Mouse (Mus musculus) lung, embryonic 16.5 days (tissue): ENCODE results near the gene Mael. TPM values are rescaled to one million over a fixed set of nuclear protein-coding genes. Genes with fewer than 3 reads are reported as not detected.
A peak's percentile ranks its signal among the peaks of the same experiment; 100 is the strongest.

Experiments
- ATAC-seq: fragments of 200-750 bp; cut with Nextera tagmentation; 2 replicates; pipeline ENCODE4 v1.8.0; 2017; ENCODE audit warnings: low read depth, mild to moderate bottlenecking, moderate library complexity
- H3K27ac ChIP-seq: fragments of 300-500 bp; sonication (generic); 2 replicates; pipeline ENCODE4 v1.5.1; 2014; ENCODE audit warnings: mild to moderate bottlenecking, control low read depth, low read length
- H3K27me3 ChIP-seq: fragments of 300-500 bp; sonication (generic); 2 replicates; pipeline ENCODE4 v1.6.1; 2014; ENCODE audit warnings: low read depth, low read length, mixed read lengths; ENCODE audit not compliant: control insufficient read depth, insufficient read depth
- H3K36me3 ChIP-seq: fragments of 300-500 bp; sonication (generic); 2 replicates; pipeline ENCODE4 v1.6.1; 2014; ENCODE audit warnings: low read length; ENCODE audit not compliant: control insufficient read depth, insufficient read depth
- H3K4me1 ChIP-seq: fragments of 300-500 bp; sonication (generic); replicated peaks from 2 replicates; pipeline ENCODE4 v1.6.1; 2014; ENCODE audit warnings: low read length, mixed read lengths; ENCODE audit not compliant: control insufficient read depth, insufficient read depth
- H3K4me2 ChIP-seq: fragments of 300-500 bp; sonication (generic); 2 replicates; pipeline ENCODE4 v1.6.1; 2014; ENCODE audit warnings: low read depth, low read length, control low read depth
- H3K4me3 ChIP-seq: fragments of 300-500 bp; sonication (generic); 2 replicates; pipeline ENCODE4 v1.5.1; 2014; ENCODE audit warnings: mild to moderate bottlenecking, low read length, control low read depth
- H3K9ac ChIP-seq: fragments of 300-500 bp; sonication (generic); 2 replicates; pipeline ENCODE4 v1.6.1; 2014; ENCODE audit warnings: low read length, control low read depth
- H3K9me3 ChIP-seq: fragments of 300-500 bp; sonication (generic); 2 replicates; pipeline ENCODE4 v1.6.1; 2016; ENCODE audit warnings: low read length; ENCODE audit not compliant: control insufficient read depth
- WGBS: fragments of 180-500 bp; shearing (Covaris S2); extraction: QIAGEN DNeasy Blood & Tissue Kit; methylation state at CpG from one replicate; pipeline ENCODE4 v1.1.7; 2014; 5-methylcytosine and 5-hydroxymethylcytosine counted together
- polyA plus RNA-seq: library from polyadenylated mRNA; unstranded; fragments of >200 nt; fragmentation: Nextera tagmentation; extraction: Ambion mirVana; gene quantifications from 2 replicates; pipeline ENCODE4 v1.2.1, GENCODE M21; 2015

The Mael gene
- polyA plus RNA-seq, 1 experiment from 2014 or later: not detected

DNA sequence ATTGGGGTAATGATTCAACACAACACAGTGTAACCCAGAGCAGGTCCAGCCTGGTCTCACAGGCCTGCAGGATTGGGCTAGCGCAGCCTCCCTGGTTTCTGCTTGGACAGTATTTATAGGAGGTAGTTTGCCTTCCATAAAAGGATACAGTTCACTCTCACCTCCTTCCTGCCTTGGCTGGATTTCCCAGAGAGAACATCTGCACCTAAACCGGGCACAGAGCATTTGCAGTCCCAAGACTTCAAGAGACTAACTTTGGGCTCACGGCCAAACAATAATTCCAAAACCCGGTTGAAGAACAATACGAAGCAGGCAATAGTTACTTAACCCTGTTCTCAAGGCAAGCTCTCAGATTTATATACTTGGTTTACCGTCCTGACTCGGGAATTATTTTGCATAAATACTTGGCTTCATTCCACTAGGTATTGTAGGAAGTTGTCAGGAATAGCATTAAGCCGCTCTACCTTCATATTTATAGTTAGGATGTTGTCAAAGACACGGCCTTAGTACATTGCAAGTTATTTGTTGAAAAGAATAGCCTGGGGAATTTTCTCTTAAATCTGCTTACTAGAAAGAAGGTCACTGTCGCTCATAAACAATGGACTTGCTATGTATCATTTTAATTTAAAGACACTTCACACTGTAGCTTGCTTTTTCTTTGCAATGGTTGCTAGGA lies 55.5 kb downstream of the Mael start:
- Histone ChIP-seq H3K4me2 (no peak overlapping the region), H3K36me3 (no peaks in the 10 kb centered on the region), H3K27ac (no peak overlapping the region), H3K9me3 (no peaks in the 10 kb centered on the region), H3K9ac (no peak overlapping the region), H3K4me1 (peaks cover 11% of the 10 kb centered on the region), H3K4me3 (no peak overlapping the region), H3K27me3 (no peaks in the 10 kb centered on the region)
- 47% methylated on average over 10 of the region's 10 CpGs for WGBS
- peak; percentile 56 for ATAC-seq

- 86% methylated on average over 7 of the region's 7 CpGs for WGBS
- Histone ChIP-seq H3K27ac (no peak overlapping the region), H3K4me3 (no peak overlapping the region), H3K36me3 (no peaks in the 10 kb centered on the region), H3K9ac (no peak overlapping the region), H3K27me3 (no peaks in the 10 kb centered on the region), H3K4me1 (peaks cover 11% of the 10 kb centered on the region), H3K9me3 (no peaks in the 10 kb centered on the region), H3K4me2 (no peak overlapping the region)
- no peak for ATAC-seq
Observed at GRCm38 (mm10) chr1:166181510-166181909, 57.0 kb downstream of the Mael start.

GRCm38 (mm10) chr1:166173621-166174020 lies 64.9 kb downstream of the Mael start:
- no peaks in the 10 kb centered on the region for H3K36me3 ChIP-seq
- no peaks in the 10 kb centered on the region for H3K4me1 ChIP-seq
- H3K27ac ChIP-seq: no peak overlapping the region
- H3K4me3 ChIP-seq: no peak overlapping the region
- 68% methylated on average over 9 of the region's 9 CpGs for WGBS
- no peaks in the 10 kb centered on the region for H3K27me3 ChIP-seq
- no peak overlapping the region for H3K9ac ChIP-seq
- H3K9me3 ChIP-seq: no peaks in the 10 kb centered on the region
- no peak for ATAC-seq
- no peak overlapping the region for H3K4me2 ChIP-seq

GRCm38 (mm10) chr1:166172992-166173391 lies 65.6 kb downstream of the Mael start:
- Histone ChIP-seq H3K9me3 (no peaks in the 10 kb centered on the region), H3K27me3 (no peaks in the 10 kb centered on the region), H3K27ac (no peak overlapping the region), H3K36me3 (no peaks in the 10 kb centered on the region), H3K4me2 (no peak overlapping the region), H3K4me1 (no peaks in the 10 kb centered on the region), H3K9ac (no peak overlapping the region), H3K4me3 (no peak overlapping the region)
- no peak for ATAC-seq
- WGBS: 53% methylated on average over 3 of the region's 3 CpGs

GRCm38 (mm10) chr1:166170852-166171251 lies 67.7 kb downstream of the Mael start:
- Histone ChIP-seq H3K4me1 (no peaks in the 10 kb centered on the region), H3K4me2 (no peak overlapping the region), H3K27me3 (no peaks in the 10 kb centered on the region), H3K4me3 (no peak overlapping the region), H3K27ac (no peak overlapping the region), H3K9me3 (no peaks in the 10 kb centered on the region), H3K36me3 (no peaks in the 10 kb centered on the region), H3K9ac (no peak overlapping the region)
- WGBS: 82% methylated on average over 12 of the region's 12 CpGs
- no peak for ATAC-seq

DNA sequence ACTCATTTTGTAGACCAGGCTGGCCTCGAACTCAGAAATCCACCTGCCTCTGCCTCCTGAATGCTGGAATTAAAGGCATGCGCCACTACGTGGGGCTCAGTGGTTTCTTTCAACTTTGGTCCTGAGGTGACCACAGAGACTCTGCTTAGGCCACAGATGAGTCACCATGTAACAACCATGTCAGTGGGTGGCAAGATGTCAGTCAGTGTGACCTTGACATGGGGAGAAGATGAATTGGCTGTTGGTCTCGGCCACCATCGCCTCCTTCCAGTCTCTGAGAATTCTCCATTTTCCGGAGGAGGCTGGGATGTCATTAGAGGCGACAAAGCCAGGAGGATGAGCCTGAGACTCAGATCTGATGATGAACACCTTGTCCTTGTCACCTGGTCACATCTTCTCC lies 68.8 kb downstream of the Mael start:
- Histone ChIP-seq H3K4me2 (no peak overlapping the region), H3K27me3 (no peaks in the 10 kb centered on the region), H3K36me3 (no peaks in the 10 kb centered on the region), H3K9me3 (no peaks in the 10 kb centered on the region), H3K4me3 (no peak overlapping the region), H3K9ac (no peak overlapping the region), H3K27ac (no peak overlapping the region), H3K4me1 (no peaks in the 10 kb centered on the region)
- 69% methylated on average over 7 of the region's 7 CpGs for WGBS
- no peak for ATAC-seq

DNA sequence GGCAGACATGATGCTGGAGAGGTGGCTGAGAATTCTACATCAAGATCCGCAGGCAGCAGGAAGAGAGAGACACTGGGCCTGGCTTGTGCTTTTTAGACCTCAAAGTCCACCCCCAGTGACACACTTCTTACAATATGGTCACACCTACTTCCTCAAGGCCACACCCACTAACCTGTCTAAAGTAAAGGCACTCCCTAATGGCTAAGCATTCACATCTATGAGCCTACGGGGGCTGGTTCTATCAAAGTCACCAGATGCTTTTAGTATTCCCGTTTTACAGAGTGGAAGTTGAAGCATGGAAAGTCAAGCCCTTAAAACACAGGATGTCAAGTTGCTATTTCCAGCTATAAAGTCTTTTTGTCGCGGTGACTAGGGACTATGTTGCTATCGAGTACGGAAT lies 70.5 kb downstream of the Mael start:
- 93% methylated on average over 7 of the region's 7 CpGs for WGBS
- no peaks in the 10 kb centered on the region for H3K4me1 ChIP-seq
- no peak for ATAC-seq

DNA sequence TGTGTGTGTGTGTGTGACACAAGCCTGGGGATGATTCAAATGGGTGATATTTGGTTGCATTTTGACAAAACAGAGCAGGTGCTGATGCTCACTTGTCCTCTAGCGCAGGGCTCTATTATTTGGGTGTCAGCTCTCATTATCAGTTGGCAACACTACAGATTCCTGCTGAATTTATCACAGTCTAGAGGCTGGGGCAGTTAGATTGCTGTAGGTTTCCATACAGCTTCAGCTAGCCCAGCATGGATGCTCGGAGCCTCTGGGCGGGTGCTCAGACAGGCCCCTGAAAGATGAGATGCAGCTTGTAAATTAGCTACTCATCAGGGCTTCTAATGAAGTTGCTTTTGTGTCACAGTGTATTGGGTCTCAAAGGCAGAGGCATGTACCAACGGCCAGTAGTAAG lies 71.1 kb downstream of the Mael start:
- H3K36me3 ChIP-seq: no peaks in the 10 kb centered on the region
- 86% methylated on average over 4 of the region's 4 CpGs for WGBS
- no peaks in the 10 kb centered on the region for H3K9me3 ChIP-seq
- no peaks in the 10 kb centered on the region for H3K27me3 ChIP-seq
- H3K4me1 ChIP-seq: no peaks in the 10 kb centered on the region
- ATAC-seq: no peak
- H3K27ac ChIP-seq: no peak overlapping the region
- no peak overlapping the region for H3K9ac ChIP-seq
- no peak overlapping the region for H3K4me2 ChIP-seq
- H3K4me3 ChIP-seq: no peak overlapping the region

More for the DNA sequence above, 70.5 kb downstream of the Mael start:
- H3K4me2 ChIP-seq: no peak overlapping the region
- H3K4me3 ChIP-seq: no peak overlapping the region
- H3K36me3 ChIP-seq: no peaks in the 10 kb centered on the region
- H3K27ac ChIP-seq: no peak overlapping the region
- no peaks in the 10 kb centered on the region for H3K9me3 ChIP-seq
- no peak overlapping the region for H3K9ac ChIP-seq
- H3K27me3 ChIP-seq: no peaks in the 10 kb centered on the region

- WGBS: 89% methylated on average over 9 of the region's 9 CpGs
- H3K9ac ChIP-seq: no peak overlapping the region
- no peak overlapping the region for H3K4me3 ChIP-seq
- H3K4me2 ChIP-seq: no peak overlapping the region
- H3K36me3 ChIP-seq: no peaks in the 10 kb centered on the region
- H3K27ac ChIP-seq: no peak overlapping the region
- no peak for ATAC-seq
- H3K9me3 ChIP-seq: no peaks in the 10 kb centered on the region
- peaks cover 4% of the 10 kb centered on the region for H3K27me3 ChIP-seq
- H3K4me1 ChIP-seq: no peaks in the 10 kb centered on the region
Observed at GRCm38 (mm10) chr1:166165159-166165558, 73.4 kb downstream of the Mael start.

DNA sequence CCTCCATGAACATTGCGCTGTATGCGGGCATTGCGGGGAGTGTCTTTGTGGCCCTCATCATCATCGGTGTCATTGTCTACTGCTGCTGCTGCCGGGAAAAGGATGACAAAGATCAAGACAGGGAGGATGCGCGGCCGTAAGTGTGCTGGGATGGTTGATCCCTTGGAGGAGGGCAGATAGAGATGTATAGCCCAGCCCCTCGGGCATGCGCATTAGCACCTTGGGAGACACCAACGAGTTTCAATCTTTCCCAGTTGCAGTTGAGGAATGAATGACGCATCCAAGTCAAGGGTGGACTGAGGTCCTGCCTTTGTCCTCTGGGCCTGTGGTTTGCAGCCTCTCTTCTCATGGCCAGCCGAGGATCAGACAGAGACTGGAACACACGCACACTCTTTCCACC lies 74.0 kb downstream of the Mael start:
- H3K36me3 ChIP-seq: no peaks in the 10 kb centered on the region
- no peak overlapping the region for H3K9ac ChIP-seq
- no peak overlapping the region for H3K4me3 ChIP-seq
- no peak overlapping the region for H3K27ac ChIP-seq
- ATAC-seq: no peak
- H3K27me3 ChIP-seq: peaks cover 8% of the 10 kb centered on the region
- no peaks in the 10 kb centered on the region for H3K4me1 ChIP-seq
- H3K9me3 ChIP-seq: no peaks in the 10 kb centered on the region
- H3K4me2 ChIP-seq: no peak overlapping the region
- WGBS: 90% methylated on average over 14 of the region's 14 CpGs
